Mouse (Mus musculus) neural tube, embryonic 11.5 days (tissue): ENCODE results near the gene Cdadc1. TPM values are rescaled to one million over a fixed set of nuclear protein-coding genes. Genes with fewer than 3 reads are reported as not detected.

Source experiments
- ATAC-seq: fragments of 200-750 bp; cut with Nextera tagmentation; 2 replicates; pipeline ENCODE4 v1.8.0; 2017; ENCODE audit warnings: moderate number of reproducible peaks, mild to moderate bottlenecking, moderate TSS enrichment, moderate library complexity; ENCODE audit not compliant: insufficient read depth, low FRiP score, low TSS enrichment
- DNase-seq: peaks from one replicate; pipeline ENCODE4 v3.0.0-alpha.2; 2015; ENCODE audit warnings: low spot score
- H3K27ac ChIP-seq: fragments of 300-500 bp; sonication (generic); 2 replicates; pipeline ENCODE4 v1.5.1; 2014; ENCODE audit warnings: low read depth, mild to moderate bottlenecking, low read length
- H3K27me3 ChIP-seq: fragments of 300-500 bp; sonication (generic); 2 replicates; pipeline ENCODE4 v1.6.1; 2014; ENCODE audit warnings: mild to moderate bottlenecking, low read length, mixed read lengths; ENCODE audit not compliant: control insufficient read depth, insufficient read depth
- H3K36me3 ChIP-seq: fragments of 300-500 bp; sonication (generic); 2 replicates; pipeline ENCODE4 v1.6.1; 2014; ENCODE audit warnings: mild to moderate bottlenecking, low read length, moderate library complexity, mixed read lengths; ENCODE audit not compliant: control insufficient read depth, insufficient read depth
- H3K4me1 ChIP-seq: fragments of 300-500 bp; sonication (generic); 2 replicates; pipeline ENCODE4 v1.6.1; 2014; ENCODE audit warnings: low read length, mixed read lengths; ENCODE audit not compliant: control insufficient read depth, insufficient read depth
- H3K4me2 ChIP-seq: fragments of 300-500 bp; sonication (generic); 2 replicates; pipeline ENCODE4 v1.6.1; 2014; ENCODE audit warnings: low read depth, mild to moderate bottlenecking, moderate library complexity
- H3K4me3 ChIP-seq: fragments of 300-500 bp; sonication (generic); 2 replicates; pipeline ENCODE4 v1.5.1; 2014; ENCODE audit warnings: low read depth, low read length
- H3K9ac ChIP-seq: fragments of 300-500 bp; sonication (generic); 2 replicates; pipeline ENCODE4 v1.6.1; 2014; ENCODE audit warnings: mild to moderate bottlenecking, low read length
- H3K9me3 ChIP-seq: fragments of 300-500 bp; sonication (generic); 2 replicates; pipeline ENCODE4 v1.6.1; 2016; ENCODE audit warnings: low read length; ENCODE audit not compliant: control insufficient read depth
- WGBS: fragments of 180-500 bp; shearing (Covaris S2); extraction: QIAGEN DNeasy Blood & Tissue Kit; methylation state at CpG from one replicate; pipeline ENCODE4 v1.1.7; 2014; 5-methylcytosine and 5-hydroxymethylcytosine counted together
- polyA plus RNA-seq: library from polyadenylated mRNA; unstranded; fragments of >200 nt; fragmentation: Nextera tagmentation; extraction: Ambion mirVana; gene quantifications from 2 replicates; pipeline ENCODE4 v1.2.1, GENCODE M21; 2014

Cdadc1 gene
- polyA plus RNA-seq, 1 experiment from 2014 or later = 28.7 TPM

- Histone ChIP-seq H3K4me2 (no peak overlapping the region), H3K9ac (no peak overlapping the region), H3K36me3 (no peaks in the 10 kb centered on the region), H3K4me1 (no peaks in the 10 kb centered on the region), H3K9me3 (no peaks in the 10 kb centered on the region), H3K27me3 (no peaks in the 10 kb centered on the region), H3K27ac (no peak overlapping the region), H3K4me3 (no peak overlapping the region)
- WGBS = 74% methylated on average over 5 of the region's 5 CpGs
- no peak for ATAC-seq
- no peak for DNase-seq
Observed at GRCm38 (mm10) chr14:59543956-59544355, 53.8 kb downstream of the Cdadc1 start.

DNA sequence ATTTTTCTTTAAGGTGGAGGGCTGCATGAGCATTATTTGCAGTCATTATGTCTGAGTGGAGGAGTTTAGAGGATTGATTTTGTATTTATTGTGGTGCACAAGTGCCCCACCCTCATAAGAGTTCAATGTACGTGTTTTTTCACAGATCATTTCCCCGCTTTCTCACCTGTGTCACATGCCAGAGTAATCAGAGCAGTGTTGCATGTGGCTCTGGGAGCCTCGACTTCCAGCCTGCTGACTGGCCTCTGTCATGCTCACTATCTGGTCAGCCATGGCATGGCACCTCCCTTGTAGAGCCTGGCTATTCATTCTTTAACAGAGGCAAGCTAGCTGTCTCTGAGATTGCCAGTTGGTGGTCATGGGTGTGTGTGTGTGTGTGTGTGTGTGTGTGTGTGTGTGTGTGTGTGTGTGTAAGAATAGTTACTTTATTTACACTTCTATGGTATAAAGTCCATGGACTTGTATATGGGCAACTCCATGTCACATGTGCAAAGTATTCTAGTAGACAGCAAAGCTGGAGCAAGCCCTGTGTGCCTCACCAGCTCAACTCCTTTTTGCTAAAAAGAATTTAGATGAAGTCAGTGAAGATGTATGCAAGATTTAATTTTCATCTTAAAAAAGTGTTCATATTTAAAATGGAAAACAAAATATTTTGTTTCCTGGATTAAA is 54.5 kb downstream of the Cdadc1 start:
- H3K9ac ChIP-seq = no peak overlapping the region
- H3K4me1 ChIP-seq = no peaks in the 10 kb centered on the region
- H3K27me3 ChIP-seq = no peaks in the 10 kb centered on the region
- H3K4me2 ChIP-seq = no peak overlapping the region
- DNase-seq (no peak), ATAC-seq (no peak)
- H3K4me3 ChIP-seq = no peak overlapping the region
- H3K36me3 ChIP-seq = no peaks in the 10 kb centered on the region
- 85% methylated on average over 3 of the region's 3 CpGs for WGBS
- no peak overlapping the region for H3K27ac ChIP-seq
- H3K9me3 ChIP-seq = no peaks in the 10 kb centered on the region

GRCm38 (mm10) chr14:59540761-59541160 is 57.0 kb downstream of the Cdadc1 start:
- H3K4me1 ChIP-seq = no peaks in the 10 kb centered on the region
- WGBS = 86% methylated on average over 6 of the region's 6 CpGs
- H3K9ac ChIP-seq = no peak overlapping the region
- ATAC-seq (no peak), DNase-seq (no peak)
- H3K27me3 ChIP-seq = no peaks in the 10 kb centered on the region
- no peak overlapping the region for H3K27ac ChIP-seq
- no peak overlapping the region for H3K4me3 ChIP-seq
- H3K9me3 ChIP-seq = no peaks in the 10 kb centered on the region
- no peaks in the 10 kb centered on the region for H3K36me3 ChIP-seq
- no peak overlapping the region for H3K4me2 ChIP-seq

DNA sequence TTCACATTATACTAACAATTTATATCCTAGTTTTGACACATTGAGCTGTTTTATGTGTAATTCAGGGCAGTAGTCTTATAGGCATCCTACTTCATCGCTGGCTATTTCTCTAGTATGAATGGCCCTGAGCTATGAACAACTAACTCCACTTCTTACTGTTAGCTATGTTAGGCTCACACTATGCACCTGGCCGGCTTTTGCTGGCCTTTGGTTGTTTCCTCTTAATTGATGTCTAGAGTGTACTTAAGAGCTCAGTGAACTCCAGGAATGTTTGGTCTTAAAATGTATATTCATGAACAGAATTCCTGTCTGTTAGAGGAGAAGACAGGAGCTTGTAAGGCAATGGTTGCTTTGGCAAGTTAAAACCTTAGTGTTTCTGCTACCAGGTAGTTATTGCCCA is 57.5 kb downstream of the Cdadc1 start:
- H3K4me1 ChIP-seq = no peaks in the 10 kb centered on the region
- H3K36me3 ChIP-seq = no peaks in the 10 kb centered on the region
- no peak for ATAC-seq
- no peak overlapping the region for H3K9ac ChIP-seq
- H3K27ac ChIP-seq = no peak overlapping the region
- no peaks in the 10 kb centered on the region for H3K9me3 ChIP-seq
- no peaks in the 10 kb centered on the region for H3K27me3 ChIP-seq
- DNase-seq = no peak
- H3K4me2 ChIP-seq = no peak overlapping the region
- WGBS = 98% methylated on average over 2 of the region's 2 CpGs
- H3K4me3 ChIP-seq = no peak overlapping the region

DNA sequence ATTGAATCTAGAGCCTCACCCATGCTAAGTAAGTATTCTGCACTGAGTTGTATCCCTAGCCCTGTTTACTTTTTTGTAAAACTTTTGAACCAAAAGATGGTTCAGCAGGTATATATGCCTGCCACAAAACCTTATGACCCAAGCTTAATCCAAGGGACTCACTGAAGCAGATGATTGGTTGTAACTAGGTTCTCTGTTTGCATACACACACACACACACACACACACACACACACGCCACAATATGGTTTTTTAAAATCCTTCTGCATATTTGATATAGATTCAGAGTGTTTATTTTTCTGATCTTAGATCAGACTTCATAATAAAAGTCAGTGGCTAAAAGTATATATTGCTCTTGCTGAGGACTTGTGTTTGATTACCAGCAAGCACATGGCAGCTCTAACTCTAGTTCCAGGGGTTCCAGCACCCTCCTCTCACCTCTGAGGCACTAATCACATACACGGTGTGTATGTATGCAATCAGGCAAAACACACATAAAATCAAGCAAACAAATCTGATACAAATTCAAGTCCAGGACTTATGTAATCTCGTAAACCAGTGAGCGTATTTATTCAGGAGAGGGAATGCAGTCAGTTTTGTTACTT is 59.8 kb downstream of the Cdadc1 start:
- Histone ChIP-seq H3K27ac (no peak overlapping the region), H3K36me3 (no peaks in the 10 kb centered on the region), H3K27me3 (no peaks in the 10 kb centered on the region), H3K9me3 (no peaks in the 10 kb centered on the region), H3K4me3 (no peak overlapping the region), H3K9ac (no peak overlapping the region), H3K4me1 (no peaks in the 10 kb centered on the region), H3K4me2 (no peak overlapping the region)
- DNase-seq = no peak
- WGBS = 92% methylated on average over 4 of the region's 4 CpGs
- no peak for ATAC-seq

- no peak for DNase-seq
Observed at GRCm38 (mm10) chr14:59533908-59534307, 63.9 kb downstream of the Cdadc1 start.

GRCm38 (mm10) chr14:59532986-59533385 is 64.8 kb downstream of the Cdadc1 start:
- Histone ChIP-seq H3K9ac (no peak overlapping the region), H3K4me3 (no peak overlapping the region), H3K9me3 (no peaks in the 10 kb centered on the region)

More at GRCm38 (mm10) chr14:59533908-59534307, 63.9 kb downstream of the Cdadc1 start:
- Histone ChIP-seq H3K9me3 (no peaks in the 10 kb centered on the region), H3K4me1 (no peaks in the 10 kb centered on the region), H3K36me3 (no peaks in the 10 kb centered on the region), H3K9ac (no peak overlapping the region), H3K27ac (no peak overlapping the region), H3K27me3 (no peaks in the 10 kb centered on the region), H3K4me3 (no peak overlapping the region), H3K4me2 (no peak overlapping the region)
- ATAC-seq = no peak

GRCm38 (mm10) chr14:59530801-59531200 is 67.0 kb downstream of the Cdadc1 start:
- 89% methylated on average over 1 of the region's 1 CpGs for WGBS
- Histone ChIP-seq H3K9me3 (no peaks in the 10 kb centered on the region), H3K27me3 (no peaks in the 10 kb centered on the region), H3K4me2 (no peak overlapping the region), H3K4me3 (no peak overlapping the region), H3K9ac (no peak overlapping the region), H3K36me3 (no peaks in the 10 kb centered on the region), H3K27ac (no peak overlapping the region), H3K4me1 (no peaks in the 10 kb centered on the region)
- ATAC-seq (no peak), DNase-seq (no peak)

More at GRCm38 (mm10) chr14:59532986-59533385, 64.8 kb downstream of the Cdadc1 start:
- no peak overlapping the region for H3K4me2 ChIP-seq
- 97% methylated on average over 1 of the region's 1 CpGs for WGBS
- no peaks in the 10 kb centered on the region for H3K36me3 ChIP-seq
- H3K27me3 ChIP-seq = no peaks in the 10 kb centered on the region
- DNase-seq (no peak), ATAC-seq (no peak)
- H3K4me1 ChIP-seq = no peaks in the 10 kb centered on the region
- H3K27ac ChIP-seq = no peak overlapping the region

- DNase-seq (no peak), ATAC-seq (no peak)
- Histone ChIP-seq H3K9me3 (no peaks in the 10 kb centered on the region), H3K27ac (no peak overlapping the region), H3K9ac (no peak overlapping the region), H3K4me1 (no peaks in the 10 kb centered on the region), H3K36me3 (no peaks in the 10 kb centered on the region), H3K4me2 (no peak overlapping the region), H3K27me3 (no peaks in the 10 kb centered on the region), H3K4me3 (no peak overlapping the region)
- 89% methylated on average over 5 of the region's 5 CpGs for WGBS
Observed at GRCm38 (mm10) chr14:59525843-59526242, 71.9 kb downstream of the Cdadc1 start.
